Mouse (Mus musculus) intestine, embryonic 14.5 days (tissue): ENCODE data around the gene Zzef1. TPM values are rescaled to one million over a fixed set of nuclear protein-coding genes. Genes with fewer than 3 reads are reported as not detected.

ENCODE experiments used
- ATAC-seq: fragments of 200-750 bp; cut with Nextera tagmentation; replicated peaks from 2 replicates; pipeline ENCODE4 v1.8.0; 2017; ENCODE audit warnings: low read depth, moderate number of reproducible peaks, moderate TSS enrichment, moderate library complexity; ENCODE audit not compliant: low FRiP score, low TSS enrichment
- DNase-seq: peaks from one replicate; pipeline ENCODE4 v3.0.0-alpha.2; 2018; ENCODE audit warnings: low spot score
- H3K27ac ChIP-seq: fragments of 300-500 bp; sonication (generic); 2 replicates; pipeline ENCODE4 v1.5.1; 2014; ENCODE audit warnings: low read depth, mild to moderate bottlenecking, control low read depth
- H3K27me3 ChIP-seq: fragments of 300-500 bp; sonication (generic); replicated peaks from 2 replicates; pipeline ENCODE4 v1.6.1; 2014; ENCODE audit warnings: low read length, control low read depth; ENCODE audit not compliant: control insufficient read depth, insufficient read depth
- H3K36me3 ChIP-seq: fragments of 300-500 bp; sonication (generic); 2 replicates; pipeline ENCODE4 v1.6.1; 2014; ENCODE audit warnings: low read length, control low read depth; ENCODE audit not compliant: control insufficient read depth, insufficient read depth
- H3K4me1 ChIP-seq: fragments of 300-500 bp; sonication (generic); replicated peaks from 2 replicates; pipeline ENCODE4 v1.6.1; 2014; ENCODE audit warnings: low read length, control low read depth, mixed read lengths; ENCODE audit not compliant: control insufficient read depth, insufficient read depth
- H3K4me2 ChIP-seq: fragments of 300-500 bp; sonication (generic); 2 replicates; pipeline ENCODE4 v1.6.1; 2014; ENCODE audit warnings: low read length
- H3K4me3 ChIP-seq: fragments of 300-500 bp; sonication (generic); 2 replicates; pipeline ENCODE4 v1.5.1; 2014; ENCODE audit warnings: low read depth, low read length, control low read depth, mixed read lengths
- H3K9ac ChIP-seq: fragments of 300-500 bp; sonication (generic); 2 replicates; pipeline ENCODE4 v1.6.1; 2014; ENCODE audit warnings: mild to moderate bottlenecking, low read length
- H3K9me3 ChIP-seq: fragments of 300-500 bp; sonication (generic); 2 replicates; pipeline ENCODE4 v1.6.1; 2016; ENCODE audit warnings: low read length, control low read depth; ENCODE audit not compliant: control insufficient read depth
- WGBS: fragments of 180-500 bp; shearing (Covaris S2); extraction: QIAGEN DNeasy Blood & Tissue Kit; methylation state at CpG from one replicate; pipeline ENCODE4 v1.1.7; 2014; 5-methylcytosine and 5-hydroxymethylcytosine counted together
- polyA plus RNA-seq: library from polyadenylated mRNA; unstranded; fragments of >200 nt; fragmentation: Nextera tagmentation; extraction: Ambion mirVana; gene quantifications from 2 replicates; pipeline ENCODE4 v1.2.1, GENCODE M21; 2014

Gene Zzef1
- polyA plus RNA-seq, 1 experiment from 2014 or later = 12.2 TPM

- peaks cover 12% of the 10 kb centered on the region for H3K27me3 ChIP-seq
- ATAC-seq (no peak), DNase-seq (no peak)
- no peaks in the 10 kb centered on the region for H3K36me3 ChIP-seq
- no peaks in the 10 kb centered on the region for H3K9me3 ChIP-seq
- H3K4me3 ChIP-seq = no peak overlapping the region
- H3K27ac ChIP-seq = no peak overlapping the region
- H3K4me1 ChIP-seq = peaks cover 24% of the 10 kb centered on the region
- H3K9ac ChIP-seq = no peak overlapping the region
- 30% methylated on average over 2 of the region's 2 CpGs for WGBS
- H3K4me2 ChIP-seq = no peak overlapping the region
Measured at GRCm38 (mm10) chr11:72957318-72957717, 161.3 kb downstream of the Zzef1 start.

GRCm38 (mm10) chr11:72959924-72960679 lies 164.1 kb downstream of the Zzef1 start:
- peaks cover 12% of the 10 kb centered on the region for H3K27me3 ChIP-seq
- H3K4me2 ChIP-seq = peak overlapping the region; percentile 63
- peaks cover 34% of the 10 kb centered on the region for H3K4me1 ChIP-seq
- no peak overlapping the region for H3K9ac ChIP-seq
- 19% methylated on average over 15 of the region's 15 CpGs for WGBS
- DNase-seq (peak; percentile 58), ATAC-seq (no peak)
- H3K4me3 ChIP-seq = 0 out of 2 replicates have a peak overlapping the region, but pooled peaks have one; percentile 39
- H3K9me3 ChIP-seq = no peaks in the 10 kb centered on the region
- no peaks in the 10 kb centered on the region for H3K36me3 ChIP-seq
- no peak overlapping the region for H3K27ac ChIP-seq

- DNase-seq = peak; percentile 68
- H3K4me3 ChIP-seq = peak overlapping the region; percentile 39
- ATAC-seq = no peak
- peak overlapping the region; percentile 63 for H3K4me2 ChIP-seq
- 5% methylated on average over 15 of the region's 15 CpGs for WGBS
- peaks cover 40% of the 10 kb centered on the region for H3K4me1 ChIP-seq
- no peak overlapping the region; the same call in 1 of the 2 replicates for H3K9ac ChIP-seq
- H3K27ac ChIP-seq = no peak overlapping the region
- peaks cover 12% of the 10 kb centered on the region for H3K27me3 ChIP-seq
- H3K9me3 ChIP-seq = no peaks in the 10 kb centered on the region
- no peaks in the 10 kb centered on the region for H3K36me3 ChIP-seq
Measured at GRCm38 (mm10) chr11:72960723-72961071, 164.7 kb downstream of the Zzef1 start.

GRCm38 (mm10) chr11:72961072-72961980 lies 165.3 kb downstream of the Zzef1 start, which contains the start of gene Atp2a3:
Atp2a3 (plus strand) TSS chr11:72961169.
- Histone ChIP-seq H3K4me1 (peaks cover 42% of the 10 kb centered on the region), H3K9me3 (no peaks in the 10 kb centered on the region), H3K36me3 (no peaks in the 10 kb centered on the region), H3K27ac (no peak within 1 kb of the TSS; the same call in 1 of the 2 replicates), H3K4me2 (peak within 1 kb of the TSS; percentile 63), H3K27me3 (peaks cover 12% of the 10 kb centered on the region), H3K4me3 (peak within 1 kb of the TSS; percentile 39), H3K9ac (peak within 1 kb of the TSS; percentile 13; the same call in 1 of the 2 replicates)
- DNase-seq = peak; percentile 68
- WGBS = 4% methylated on average over 70 of the region's 70 CpGs
- ATAC-seq = 0 out of 2 replicates have a peak, but pooled peaks have one; percentile 11

- WGBS = 49% methylated on average over 2 of the region's 2 CpGs
- H3K27ac ChIP-seq = peak overlapping the region; percentile 66; the same call in 1 of the 2 replicates
- H3K36me3 ChIP-seq = no peaks in the 10 kb centered on the region
- H3K9me3 ChIP-seq = no peaks in the 10 kb centered on the region
- H3K9ac ChIP-seq = no peak overlapping the region
- H3K4me3 ChIP-seq = no peak overlapping the region
- ATAC-seq = no peak
- DNase-seq = no peak
- H3K27me3 ChIP-seq = peaks cover 12% of the 10 kb centered on the region
- H3K4me2 ChIP-seq = peak overlapping the region; percentile 32
- H3K4me1 ChIP-seq = peaks cover 42% of the 10 kb centered on the region
Measured at GRCm38 (mm10) chr11:72962378-72962777, 166.4 kb downstream of the Zzef1 start.

DNA sequence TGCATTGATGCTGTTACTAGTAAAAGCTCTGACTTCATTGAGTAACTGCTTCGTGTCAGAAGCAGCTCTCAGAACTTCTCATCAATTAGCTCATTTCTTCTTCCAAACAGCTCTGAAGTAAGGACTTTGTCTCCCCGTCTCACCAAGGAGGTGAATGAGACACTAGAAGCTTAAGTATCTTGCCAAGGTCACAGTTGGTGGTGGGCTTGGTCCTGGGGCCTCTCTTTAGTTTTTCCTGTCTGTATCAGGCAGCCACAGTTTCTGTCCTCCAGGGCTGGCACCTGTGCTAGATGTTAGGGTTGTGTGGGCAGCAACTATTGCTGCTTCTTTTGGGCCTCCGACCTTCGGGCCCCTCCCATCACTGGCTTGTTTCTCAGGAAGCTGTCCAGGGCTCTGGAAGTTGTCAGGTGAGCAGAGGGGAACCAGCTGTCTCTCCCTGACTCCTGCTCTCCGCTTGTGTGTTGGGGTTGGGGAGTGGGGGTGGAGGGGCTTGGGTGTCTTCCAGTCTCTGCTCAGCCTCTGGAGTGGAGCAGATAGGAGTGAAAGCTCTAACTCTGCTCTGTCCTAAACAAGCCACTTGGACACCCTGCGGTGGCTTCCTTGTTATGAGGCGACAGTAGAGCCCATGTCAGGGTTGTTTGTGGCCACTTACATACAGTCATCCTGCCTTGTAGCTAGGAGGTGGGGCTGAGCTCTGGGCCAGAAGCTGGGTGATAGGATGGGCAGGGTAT lies 167.2 kb downstream of the Zzef1 start:
- Histone ChIP-seq H3K27me3 (peaks cover 12% of the 10 kb centered on the region), H3K27ac (peak overlapping the region; percentile 66), H3K4me3 (no peak overlapping the region), H3K4me1 (peaks cover 42% of the 10 kb centered on the region), H3K4me2 (peak overlapping the region; percentile 32), H3K36me3 (no peaks in the 10 kb centered on the region), H3K9ac (no peak overlapping the region), H3K9me3 (no peaks in the 10 kb centered on the region)
- 21% methylated on average over 7 of the region's 7 CpGs for WGBS
- DNase-seq (peak; percentile 81), ATAC-seq (peak; percentile 56)

DNA sequence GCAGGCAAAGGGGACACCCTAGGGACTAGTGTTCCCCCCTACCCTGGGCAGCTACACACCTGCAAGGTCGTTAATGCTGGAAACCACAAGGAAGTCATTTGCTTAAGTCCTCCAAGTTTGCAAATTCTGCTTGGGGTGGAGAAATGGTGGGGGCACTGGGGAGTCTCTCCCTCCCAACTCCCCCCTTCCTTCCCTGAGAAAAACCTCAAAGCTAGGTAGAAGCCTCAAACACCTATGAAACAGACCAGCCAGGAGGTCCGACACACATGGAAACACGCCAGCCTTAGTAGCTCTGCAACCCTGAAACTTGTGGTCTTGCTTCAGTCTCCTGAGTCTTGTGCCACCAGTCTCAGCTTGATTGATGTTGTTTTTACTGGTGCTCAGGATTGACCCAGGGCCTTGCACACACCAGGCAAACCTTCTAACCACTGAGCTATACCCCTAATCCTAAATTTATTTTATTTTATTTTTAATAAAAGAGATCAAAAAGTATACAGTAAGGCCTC lies 167.8 kb downstream of the Zzef1 start:
- Histone ChIP-seq H3K36me3 (no peaks in the 10 kb centered on the region), H3K4me3 (no peak overlapping the region), H3K9ac (no peak overlapping the region), H3K4me1 (peaks cover 42% of the 10 kb centered on the region), H3K9me3 (no peaks in the 10 kb centered on the region), H3K27ac (peak overlapping the region; percentile 66), H3K27me3 (peaks cover 12% of the 10 kb centered on the region), H3K4me2 (peak overlapping the region; percentile 32)
- no peak for DNase-seq
- no peak for ATAC-seq
- WGBS = 45% methylated on average over 3 of the region's 3 CpGs

DNA sequence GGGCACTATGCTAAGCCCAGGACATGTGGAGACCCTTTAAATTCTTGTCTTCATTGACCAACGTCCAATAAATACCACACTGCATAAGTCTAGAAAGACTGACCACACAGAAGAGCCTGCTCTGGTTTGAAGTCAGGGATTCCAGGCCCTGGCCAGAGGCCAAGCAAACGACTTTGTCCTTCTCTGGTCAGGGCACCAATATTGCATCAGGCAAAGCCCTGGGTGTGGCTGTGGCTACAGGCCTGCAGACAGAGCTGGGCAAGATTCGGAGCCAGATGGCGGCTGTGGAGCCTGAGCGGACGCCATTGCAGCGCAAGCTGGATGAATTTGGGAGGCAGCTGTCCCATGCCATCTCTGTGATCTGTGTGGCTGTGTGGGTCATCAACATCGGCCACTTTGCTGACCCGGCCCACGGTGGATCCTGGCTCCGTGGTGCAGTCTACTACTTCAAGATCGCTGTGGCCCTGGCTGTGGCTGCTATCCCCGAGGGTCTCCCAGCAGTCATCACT lies 179.0 kb downstream of the Zzef1 start:
- Histone ChIP-seq H3K9ac (no peak overlapping the region), H3K4me1 (no peaks in the 10 kb centered on the region), H3K4me2 (no peak overlapping the region), H3K9me3 (no peaks in the 10 kb centered on the region), H3K36me3 (no peaks in the 10 kb centered on the region), H3K27me3 (no peaks in the 10 kb centered on the region), H3K4me3 (no peak overlapping the region), H3K27ac (no peak overlapping the region)
- ATAC-seq (no peak), DNase-seq (no peak)
- WGBS = 77% methylated on average over 13 of the region's 13 CpGs
